11 mouse cellular contexts compared by ENCODE assay signal in genomic region chr15:99129956-99130910, GRCm38 (mm10). TPM values are rescaled to one million over a fixed set of nuclear protein-coding genes. Genes with fewer than 3 reads are reported as not detected.
A peak's percentile ranks its signal among the peaks of the same experiment; 100 is the strongest.
DNase-seq lines count a peak whose midpoint lies in the region; ATAC-seq and TF ChIP-seq lines count a peak whose summit lies in the region.
"Had no signal": no experiment of that assay in that cellular context is flagged by ENCODE, and none has a peak within 500 bp of the region (broad histone marks: within the 10 kb centered on the region; RNA-seq: fewer than 3 reads in every experiment).

No protein-coding gene starts in this region.

- H3K27me3 ChIP-seq in heart, embryonic 11.5 days (ENCODE audit: control insufficient read depth, insufficient read depth, low read length) = no peaks in the 10 kb centered on the region
- H3K27me3 ChIP-seq in midbrain, embryonic 10.5 days (ENCODE audit: low read depth, poor library complexity, severe bottlenecking) = no peaks in the 10 kb centered on the region; the same call in 1 of the 2 replicates
- no peaks in the 10 kb centered on the region for H3K27me3 ChIP-seq in midbrain, postnatal 0 days (ENCODE audit: insufficient read depth, low read length)
- no peaks in the 10 kb centered on the region for H3K27me3 ChIP-seq in limb, embryonic 11.5 days (ENCODE audit: control insufficient read depth, insufficient read depth, low read length)

- no peak for DNase-seq in heart, postnatal 14 days
- no peak for DNase-seq in midbrain, embryonic 10.5 days (ENCODE audit: low spot score)
- no peak for DNase-seq in midbrain, postnatal 0 days (ENCODE audit: low spot score)
- DNase-seq in limb, embryonic 11.5 days (ENCODE audit: low spot score) = peak; percentile 25
- DNase-seq in thymus, postnatal 25 days = peak; percentile 25
- DNase-seq in gastrocnemius, adult 18-20 months (ENCODE audit: low spot score) = no peak
- DNase-seq in left cerebral cortex, adult 9 months (ENCODE audit: low spot score in 2 of 2) = no peak
- DNase-seq: adrenal gland, adult 2 months; cerebellum, postnatal 36 days had no signal

- 65% methylated on average over 22 of the region's 22 CpGs for WGBS in heart, embryonic 11.5 days (ENCODE audit: insufficient replicate concordance)
- WGBS in midbrain, embryonic 10.5 days = 67% methylated on average over 22 of the region's 22 CpGs
- WGBS in midbrain, postnatal 0 days = 69% methylated on average over 22 of the region's 22 CpGs
- 71% methylated on average over 22 of the region's 22 CpGs for WGBS in limb, embryonic 11.5 days

- intact Hi-C loops in heart, postnatal 14 days (cut with DNase I) = no loop called here

- no peak for ATAC-seq in heart, embryonic 11.5 days (replicated peaks; ENCODE audit: insufficient number of reproducible peaks, low FRiP score, low TSS enrichment)
- ATAC-seq in midbrain, postnatal 0 days (ENCODE audit: low FRiP score) = no peak
- no peak for ATAC-seq in limb, embryonic 11.5 days (ENCODE audit: insufficient number of reproducible peaks, low FRiP score, low TSS enrichment, low read depth)

- no peak overlapping the region for H3K4me3 ChIP-seq in heart, embryonic 11.5 days (ENCODE audit: low read depth, low read length)
- H3K4me3 ChIP-seq in midbrain, embryonic 10.5 days = peak overlapping the region; percentile 17; the same call in 1 of the 2 replicates
- no peak overlapping the region for H3K4me3 ChIP-seq in midbrain, postnatal 0 days (ENCODE audit: low read depth, low read length)
- H3K4me3 ChIP-seq in limb, embryonic 11.5 days (ENCODE audit: low read depth, low read length) = no peak overlapping the region

- H3K27ac ChIP-seq in heart, embryonic 11.5 days (ENCODE audit: low read depth, low read length) = 0 out of 2 replicates have a peak overlapping the region, but pooled peaks have one; percentile 22
- H3K27ac ChIP-seq in midbrain, embryonic 10.5 days (replicated peaks) = peak overlapping the region; percentile 50
- H3K27ac ChIP-seq in midbrain, postnatal 0 days (ENCODE audit: low read depth, low read length) = no peak overlapping the region
- no peak overlapping the region for H3K27ac ChIP-seq in limb, embryonic 11.5 days (replicated peaks; ENCODE audit: low read depth, low read length)

- H3K4me2 ChIP-seq in heart, embryonic 11.5 days = peak overlapping the region; percentile 27
- H3K4me2 ChIP-seq in midbrain, postnatal 0 days (ENCODE audit: low read depth, low read length, poor library complexity, severe bottlenecking) = no peak overlapping the region
- H3K4me2 ChIP-seq in limb, embryonic 11.5 days (ENCODE audit: low read depth, severe bottlenecking) = no peak overlapping the region

- H3K9ac ChIP-seq in heart, embryonic 11.5 days (ENCODE audit: low read depth, low read length) = peak overlapping the region; percentile 44; the same call in 1 of the 2 replicates
- no peak overlapping the region for H3K9ac ChIP-seq in midbrain, postnatal 0 days (replicated peaks; ENCODE audit: low read length, poor library complexity, severe bottlenecking)
- H3K9ac ChIP-seq in limb, embryonic 11.5 days (ENCODE audit: low read length) = no peak overlapping the region

- H3K4me1 ChIP-seq in heart, embryonic 11.5 days (ENCODE audit: control insufficient read depth, insufficient read depth, low read length) = peaks cover 18% of the 10 kb centered on the region
- peaks cover 46% of the 10 kb centered on the region for H3K4me1 ChIP-seq in midbrain, embryonic 10.5 days
- peaks cover 10% of the 10 kb centered on the region for H3K4me1 ChIP-seq in midbrain, postnatal 0 days (ENCODE audit: insufficient read depth, low read length)
- H3K4me1 ChIP-seq in limb, embryonic 11.5 days (ENCODE audit: control insufficient read depth, insufficient read depth, low read length) = peaks cover 12% of the 10 kb centered on the region; the same call in 1 of the 2 replicates

- TF ChIP-seq CTCF in midbrain, postnatal 0 days (IDR thresholded peaks at IDR 0.05) = no peak

- H3K9me3 ChIP-seq in heart, embryonic 11.5 days (replicated peaks; ENCODE audit: control insufficient read depth, low read length) = no peaks in the 10 kb centered on the region
- H3K9me3 ChIP-seq in midbrain, embryonic 10.5 days (replicated peaks) = no peaks in the 10 kb centered on the region
- H3K9me3 ChIP-seq in midbrain, postnatal 0 days (ENCODE audit: low read length) = no peaks in the 10 kb centered on the region
- no peaks in the 10 kb centered on the region for H3K9me3 ChIP-seq in limb, embryonic 11.5 days (ENCODE audit: control insufficient read depth, low read length)

- no peaks in the 10 kb centered on the region for H3K36me3 ChIP-seq in heart, embryonic 11.5 days (ENCODE audit: control insufficient read depth, insufficient read depth, low read length)
- H3K36me3 ChIP-seq in midbrain, embryonic 10.5 days = peaks cover 44% of the 10 kb centered on the region
- no peaks in the 10 kb centered on the region for H3K36me3 ChIP-seq in midbrain, postnatal 0 days (ENCODE audit: insufficient read depth, low read length)
- peaks cover 2% of the 10 kb centered on the region; the same call in 1 of the 2 replicates for H3K36me3 ChIP-seq in limb, embryonic 11.5 days (ENCODE audit: control insufficient read depth, insufficient read depth, low read length)

RNA-seq across cellular contexts. Expression of gene Spats2, which starts 4.5 kb away (rescaled TPM):
- polyA plus RNA-seq in heart, embryonic 11.5 days (2014; fragmentation: Nextera tagmentation; extraction: Ambion mirVana) = 43.5 and 45.2 TPM in 2 replicates
- total RNA-seq in heart, postnatal 14 days (2021) = 10 to 100 TPM; 11.4 to 12.3 TPM
- 55.3 and 57.1 TPM in 2 replicates for polyA plus RNA-seq in midbrain, embryonic 10.5 days (2016; fragmentation: Nextera tagmentation; extraction: Ambion mirVana)
- 27.8 and 31.8 TPM in 2 replicates for total RNA-seq in midbrain, postnatal 0 days (2014; rRNA removed)
- 17.7 and 19.5 TPM in 2 replicates for polyA plus RNA-seq in midbrain, postnatal 0 days (2015; fragmentation: Nextera tagmentation; extraction: Ambion mirVana)
- 69.2 and 70.1 TPM in 2 replicates for polyA plus RNA-seq in limb, embryonic 11.5 days (2014; fragmentation: Nextera tagmentation; extraction: Ambion mirVana)
- total RNA-seq in gastrocnemius, adult 18-20 months (2021) = 1 to 10 TPM; 3.8 to 4.6 TPM

RNA-seq across cellular contexts. Expression of gene Dnajc22, which starts 37.3 kb away (rescaled TPM):
- polyA plus RNA-seq in heart, embryonic 11.5 days (2014; fragmentation: Nextera tagmentation; extraction: Ambion mirVana) = 0.96 and 1.7 TPM in 2 replicates
- under 1 TPM; 0.27 to 0.45 TPM for total RNA-seq in heart, postnatal 14 days (2021)
- polyA plus RNA-seq in midbrain, embryonic 10.5 days (2016; fragmentation: Nextera tagmentation; extraction: Ambion mirVana) = 0.99 and 1.3 TPM in 2 replicates
- 0.61 and 0.88 TPM in 2 replicates for total RNA-seq in midbrain, postnatal 0 days (2014; rRNA removed)
- polyA plus RNA-seq in midbrain, postnatal 0 days (2015; fragmentation: Nextera tagmentation; extraction: Ambion mirVana) = 1.3 and 1.6 TPM in 2 replicates
- polyA plus RNA-seq in limb, embryonic 11.5 days (2014; fragmentation: Nextera tagmentation; extraction: Ambion mirVana) = 0.61 and 0.62 TPM in 2 replicates
- under 1 TPM in 1 of 2 experiments, not detected in 1; 0.19 TPM for total RNA-seq in gastrocnemius, adult 18-20 months (2021)
- total RNA-seq: granulocyte monocyte progenitor cell, adult 5-6 weeks had no signal

RNA-seq across cellular contexts. Expression of gene C1ql4, which starts 42.6 kb away (rescaled TPM):
- polyA plus RNA-seq in heart, embryonic 11.5 days (2014; fragmentation: Nextera tagmentation; extraction: Ambion mirVana) = 0.20 and 0.27 TPM in 2 replicates
- not detected for total RNA-seq in heart, postnatal 14 days (2021)
- 0.21 and 2.3 TPM in 2 replicates for polyA plus RNA-seq in midbrain, embryonic 10.5 days (2016; fragmentation: Nextera tagmentation; extraction: Ambion mirVana)
- 17.7 and 21.1 TPM in 2 replicates for total RNA-seq in midbrain, postnatal 0 days (2014; rRNA removed)
- 8.5 and 9.2 TPM in 2 replicates for polyA plus RNA-seq in midbrain, postnatal 0 days (2015; fragmentation: Nextera tagmentation; extraction: Ambion mirVana)
- polyA plus RNA-seq in limb, embryonic 11.5 days (2014; fragmentation: Nextera tagmentation; extraction: Ambion mirVana) = not detected in 2 replicates
- total RNA-seq in gastrocnemius, adult 18-20 months (2021) = not detected
- total RNA-seq: adrenal gland, adult 2 months; granulocyte monocyte progenitor cell, adult 5-6 weeks had no signal
- polyA plus RNA-seq: adrenal gland, adult 2 months had no signal

RNA-seq across cellular contexts. Expression of gene Troap, which starts 55.9 kb away (rescaled TPM):
- polyA plus RNA-seq in heart, embryonic 11.5 days (2014; fragmentation: Nextera tagmentation; extraction: Ambion mirVana) = 21.1 and 22.0 TPM in 2 replicates
- total RNA-seq in heart, postnatal 14 days (2021) = 1 to 10 TPM; 2.1 to 2.2 TPM
- 47.5 and 50.2 TPM in 2 replicates for polyA plus RNA-seq in midbrain, embryonic 10.5 days (2016; fragmentation: Nextera tagmentation; extraction: Ambion mirVana)
- 1.6 and 4.1 TPM in 2 replicates for total RNA-seq in midbrain, postnatal 0 days (2014; rRNA removed)
- polyA plus RNA-seq in midbrain, postnatal 0 days (2015; fragmentation: Nextera tagmentation; extraction: Ambion mirVana) = 1.4 and 2.1 TPM in 2 replicates
- 33.4 and 37.2 TPM in 2 replicates for polyA plus RNA-seq in limb, embryonic 11.5 days (2014; fragmentation: Nextera tagmentation; extraction: Ambion mirVana)
- under 1 TPM in 1 of 2 experiments, not detected in 1; 0.21 TPM for total RNA-seq in gastrocnemius, adult 18-20 months (2021)

Comparison
In these comparisons a context has a peak if more than half of its experiments do, and no peak if none do; other contexts are left out.
1. H3K27ac ChIP-seq: peak in heart, embryonic 11.5 days (single experiment) and midbrain, embryonic 10.5 days (single experiment); none in midbrain, postnatal 0 days (single experiment) and limb, embryonic 11.5 days (single experiment).
2. DNase-seq: peak in limb, embryonic 11.5 days (single experiment) and thymus, postnatal 25 days (single experiment); none in heart, postnatal 14 days (0 of 2), midbrain, embryonic 10.5 days (single experiment), midbrain, postnatal 0 days (single experiment), gastrocnemius, adult 18-20 months (single experiment) and left cerebral cortex, adult 9 months (0 of 2).